Mouse (Mus musculus) CD4-positive, CD25-positive, alpha-beta regulatory T cell, adult 2 months (primary cell): ENCODE data around the gene Mettl25.

Experiments
- DNase-seq: peaks from one replicate; pipeline ENCODE4 v3.0.0-alpha.2; 2012; ENCODE audit warnings: low read depth, low spot score

Mettl25 gene

DNA sequence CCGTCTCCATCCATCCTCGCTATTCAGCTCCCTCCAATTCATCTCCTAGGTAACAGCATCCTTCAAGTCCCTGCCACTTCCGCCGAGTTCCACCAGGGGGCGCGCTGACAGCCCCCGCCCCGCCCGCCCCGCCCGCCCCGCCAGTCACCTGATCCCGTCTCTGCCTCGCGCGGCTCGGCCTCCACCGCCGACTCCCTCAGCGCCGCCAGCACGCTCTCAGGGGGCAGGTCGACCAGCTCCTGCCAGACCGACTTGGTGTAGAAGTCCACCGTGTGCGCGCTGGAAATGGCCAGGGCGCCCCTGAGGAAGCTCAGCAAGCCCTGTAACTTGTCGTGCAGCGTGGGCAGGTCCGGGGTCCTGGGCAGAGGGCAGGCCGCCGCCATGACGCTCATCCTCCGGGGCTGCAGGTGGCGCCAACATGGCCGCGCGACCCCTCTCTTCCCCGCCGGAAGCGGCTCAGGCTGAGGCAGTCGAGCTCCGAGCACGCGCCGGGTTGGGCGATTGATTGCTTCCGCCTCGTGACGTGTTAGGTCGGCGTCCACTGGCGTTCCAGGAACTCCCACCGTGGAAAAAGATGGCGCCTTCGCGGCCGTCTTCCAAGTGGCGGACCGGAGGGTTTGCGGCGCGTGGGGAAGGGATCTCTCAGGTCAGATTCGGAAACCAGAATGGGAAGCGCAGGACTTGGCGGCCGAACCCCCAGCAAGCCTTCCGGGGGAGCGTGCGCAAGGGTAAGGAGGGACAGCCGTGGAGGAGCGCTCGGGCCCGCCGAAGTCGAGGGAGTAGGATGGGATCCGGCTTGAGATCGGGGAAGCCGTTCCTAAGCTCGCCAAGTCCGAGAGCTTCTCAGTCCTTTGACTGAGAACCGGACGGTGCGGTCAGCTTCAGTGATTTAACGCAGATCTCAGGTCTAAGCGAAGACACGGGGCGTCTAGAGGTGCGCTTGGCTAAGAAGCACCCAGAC is at the start of gene Mettl25, which contains the start of gene Ccdc59:
TSS of gene Mettl25 (minus strand) at position 453 of the 961 bp plus-strand sequence.
TSS of gene Ccdc59 (plus strand) at position 140 of the 961 bp plus-strand sequence.
- peak; percentile 99 for DNase-seq

DNA sequence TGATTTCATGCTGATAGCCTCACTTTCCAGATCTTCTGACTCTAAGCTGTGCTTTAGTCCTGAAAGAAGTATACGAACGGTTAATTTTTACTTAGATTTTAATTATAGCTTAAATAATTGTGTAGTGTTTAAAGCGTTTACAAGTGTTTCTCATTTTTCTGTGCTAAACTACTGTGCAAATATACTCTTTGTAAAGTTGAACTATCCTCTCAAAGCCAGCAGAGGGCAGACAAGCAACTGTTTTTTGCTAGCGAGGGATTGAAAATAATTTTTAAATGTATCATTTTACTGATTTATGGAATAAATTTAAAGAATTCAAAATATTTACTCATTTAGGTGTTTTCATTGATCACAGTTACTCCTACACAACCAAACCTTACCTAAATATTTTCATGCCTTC is 26.1 kb upstream of the Mettl25 start:
- no peak for DNase-seq

DNA sequence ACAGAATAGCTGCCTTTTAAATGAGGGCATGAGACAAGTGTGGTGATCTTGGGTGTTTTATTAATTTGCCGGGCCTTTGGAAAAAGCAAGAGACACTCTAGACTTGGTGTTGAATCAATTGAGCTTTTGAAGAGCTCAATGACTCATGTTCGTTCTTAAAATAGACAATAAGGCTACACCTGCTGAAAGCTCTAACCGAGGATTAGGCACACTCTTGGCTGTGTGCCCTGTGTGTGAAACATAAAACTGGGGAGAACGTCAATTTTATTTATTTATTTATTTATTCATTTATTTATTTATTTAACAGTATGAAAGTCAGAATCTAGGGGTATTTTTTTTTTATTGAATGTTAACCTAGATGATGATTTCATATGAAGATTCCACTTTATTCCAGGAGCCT is 10.0 kb upstream of the Mettl25 start:
- no peak for DNase-seq

DNA sequence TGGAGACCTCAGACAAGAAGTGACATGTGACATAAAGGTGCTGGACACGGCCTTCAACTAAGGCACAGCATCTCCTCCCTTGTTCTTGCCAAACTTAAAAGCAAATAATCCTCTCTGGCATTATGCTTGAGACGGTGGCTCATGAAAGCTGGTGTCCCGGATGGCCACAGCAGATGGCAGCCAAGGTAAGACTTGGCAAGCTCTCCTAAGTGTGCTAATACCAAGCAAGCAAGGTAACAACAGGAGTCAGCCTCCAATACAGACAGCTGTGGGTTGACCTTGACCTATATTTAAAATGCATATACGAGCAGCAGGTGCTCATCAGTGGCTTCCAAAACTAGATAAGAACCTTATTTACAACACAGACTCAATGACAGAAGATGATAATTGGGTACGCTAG is 9.1 kb upstream of the Mettl25 start:
- DNase-seq, result no peak

GRCm38 (mm10) chr10:105842574-105842973 is 1.4 kb upstream of the Mettl25 start:
- DNase-seq, result no peak

GRCm38 (mm10) chr10:105834627-105835228 is 6.5 kb downstream of the Mettl25 start:
- DNase-seq, result peak; percentile 68

DNA sequence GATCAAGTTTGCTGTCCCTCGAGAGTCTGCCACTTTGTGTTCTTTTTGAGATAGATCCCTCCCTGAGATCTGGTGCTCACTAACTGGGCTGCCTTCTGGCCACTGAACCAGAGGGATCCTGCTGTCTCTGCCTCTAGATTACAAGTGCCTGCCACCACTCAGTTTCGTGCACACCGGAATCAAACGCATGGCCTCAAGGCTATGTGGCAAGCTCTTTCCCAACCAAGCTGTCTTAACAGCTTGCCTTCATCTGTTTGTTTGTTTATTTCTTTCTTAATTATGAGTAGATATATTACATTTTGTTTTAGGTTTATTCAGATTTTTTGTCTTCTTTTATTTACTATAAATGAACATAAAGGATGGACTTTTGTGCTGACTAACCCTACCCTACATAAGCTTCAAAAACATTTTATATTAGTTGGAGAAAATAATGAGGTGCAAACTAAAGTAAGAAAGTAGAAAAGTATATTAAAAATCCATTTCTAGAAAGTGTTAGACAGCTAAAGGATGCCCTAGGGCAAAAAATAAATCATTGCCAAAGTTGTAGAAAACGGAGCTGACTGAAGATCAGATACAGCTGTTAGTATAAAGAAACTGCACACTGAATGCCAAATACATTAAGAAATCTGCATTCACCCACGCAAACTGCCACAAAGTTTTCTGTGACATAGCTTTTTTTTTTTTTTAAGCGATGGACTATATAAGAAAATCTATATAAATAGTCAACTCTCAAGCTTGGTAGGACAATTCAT is 34.7 kb downstream of the Mettl25 start:
- DNase-seq, result no peak

DNA sequence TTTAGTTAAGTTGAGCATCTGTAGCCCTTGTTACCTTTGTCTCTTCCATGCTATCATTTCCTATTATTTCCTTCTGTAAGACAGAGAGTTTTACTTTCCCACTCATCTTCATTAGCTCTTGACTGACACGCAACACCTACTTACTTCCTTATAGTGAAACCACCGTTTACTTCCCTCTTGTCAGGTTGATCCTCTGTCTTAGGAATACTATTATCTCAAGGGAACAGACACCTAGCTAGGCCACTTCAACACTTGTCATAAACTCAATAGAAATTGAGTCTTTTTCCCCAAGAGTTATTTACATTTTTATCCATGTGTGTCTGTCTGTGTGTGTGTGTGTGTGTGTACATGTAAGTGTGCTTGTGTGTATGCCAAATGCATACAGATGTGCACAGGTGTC is 37.7 kb downstream of the Mettl25 start:
- no peak for DNase-seq

DNA sequence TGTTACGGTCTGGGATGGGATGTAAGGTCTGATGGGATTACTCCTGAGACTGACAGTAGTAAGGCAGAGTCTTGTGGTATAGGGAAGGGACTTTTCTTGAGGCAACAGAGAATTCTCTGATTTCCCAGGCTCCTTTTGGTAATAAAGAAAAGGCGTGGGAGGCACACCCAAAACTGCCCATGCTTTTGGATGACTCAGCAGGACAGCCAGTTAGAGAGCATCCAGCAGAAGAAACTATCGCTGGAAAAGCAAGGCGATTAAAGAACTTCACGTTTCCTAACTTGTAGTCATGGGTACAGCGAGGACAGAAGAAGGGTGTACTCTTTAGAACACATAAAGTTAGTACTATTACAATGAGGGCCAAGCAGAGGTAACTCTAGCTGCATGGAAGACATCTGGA is 39.0 kb downstream of the Mettl25 start:
- no peak for DNase-seq

DNA sequence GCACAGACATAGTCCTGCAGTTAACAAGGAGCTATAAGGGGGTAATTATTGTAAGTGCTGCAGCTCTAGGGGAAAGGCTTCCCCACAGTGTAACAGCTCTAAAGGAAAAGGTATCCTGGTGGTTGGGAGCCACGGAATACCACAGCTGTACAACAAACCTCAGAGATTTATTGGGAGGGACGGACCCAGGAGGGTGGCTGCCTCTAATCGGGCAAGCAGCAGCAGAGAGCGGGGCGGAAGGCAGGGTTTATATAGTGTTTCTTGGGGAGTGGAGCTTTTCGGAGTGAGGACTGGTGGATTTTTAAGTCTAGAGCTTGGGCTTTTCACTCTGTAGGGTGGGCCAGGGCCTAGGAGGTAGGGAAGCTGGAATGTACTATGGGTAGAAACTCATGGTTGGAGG is 40.0 kb downstream of the Mettl25 start:
- no peak for DNase-seq

GRCm38 (mm10) chr10:105797250-105797924 is 43.8 kb downstream of the Mettl25 start:
- DNase-seq, result no peak

GRCm38 (mm10) chr10:105793776-105794552 is 47.2 kb downstream of the Mettl25 start:
- DNase-seq, result no peak

- no peak for DNase-seq
These were observed 52.3 kb downstream of the Mettl25 start for GRCm38 (mm10) chr10:105788744-105789486.

GRCm38 (mm10) chr10:105783766-105784165 is 57.4 kb downstream of the Mettl25 start:
- DNase-seq, result no peak

DNA sequence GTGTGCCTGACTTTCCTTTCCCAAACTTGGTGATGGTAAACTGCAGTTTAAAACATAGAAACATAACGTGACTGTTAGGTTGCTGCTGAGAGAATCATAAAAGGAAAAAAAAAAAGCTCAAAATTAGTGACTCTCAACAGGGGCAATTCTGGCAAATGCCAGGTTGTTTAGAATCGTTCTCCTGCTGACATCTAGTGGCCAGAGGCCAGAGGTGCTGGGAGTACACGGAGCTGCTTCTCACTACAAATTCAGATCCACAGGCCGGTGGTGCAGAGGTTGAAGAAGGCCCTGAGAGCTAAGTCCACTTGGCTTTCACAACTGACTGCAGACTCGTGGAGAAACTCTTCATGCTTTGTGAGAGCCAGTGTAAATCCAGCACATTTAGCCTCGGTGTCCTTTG is 66.8 kb downstream of the Mettl25 start:
- peak; percentile 48 for DNase-seq

DNA sequence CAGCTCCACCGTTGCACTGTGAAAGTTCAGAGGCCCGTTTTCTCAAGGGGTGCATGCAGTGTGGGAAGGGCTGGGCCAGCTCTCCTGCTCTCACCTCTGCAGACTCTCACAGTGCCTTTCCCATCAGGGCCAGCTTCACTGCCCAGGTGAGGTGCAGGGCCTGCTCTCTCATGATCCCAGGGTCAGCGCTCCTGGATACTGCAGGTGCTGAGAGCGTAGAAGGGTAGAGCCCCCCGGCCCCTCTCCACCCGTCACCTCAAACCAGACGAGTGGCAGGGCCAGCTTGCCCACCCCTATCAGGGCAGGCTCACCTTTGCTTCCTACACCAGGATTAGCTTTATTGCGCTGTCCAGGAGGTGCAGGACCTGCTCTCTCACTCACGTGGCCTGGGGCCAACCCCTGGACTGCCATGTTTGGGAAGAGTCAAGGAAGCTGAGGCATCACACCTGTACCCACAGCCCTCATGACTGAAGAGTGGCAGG is 68.3 kb downstream of the Mettl25 start:
- DNase-seq, result no peak

GRCm38 (mm10) chr10:105763959-105764358 is 77.2 kb downstream of the Mettl25 start:
- DNase-seq, result no peak

GRCm38 (mm10) chr10:105760460-105760859 is 80.7 kb downstream of the Mettl25 start:
- no peak for DNase-seq

- DNase-seq, result no peak
These were observed 81.1 kb downstream of the Mettl25 start for GRCm38 (mm10) chr10:105760046-105760445.
